Mouse (Mus musculus) kidney, embryonic 16.5 days (tissue): Measurements from ENCODE around the gene Fscn2. TPM values are rescaled to one million over a fixed set of nuclear protein-coding genes. Genes with fewer than 3 reads are reported as not detected.
A peak's percentile ranks its signal among the peaks of the same experiment; 100 is the strongest.

Source experiments
- microRNA-seq: library from miRNA; unstranded; fragments of <30 nt; microRNA quantifications from one replicate; pipeline ENCODE4, GENCODE M21; 2016
- polyA plus RNA-seq: library from polyadenylated mRNA; unstranded; fragments of >200 nt; fragmentation: Nextera tagmentation; extraction: Ambion mirVana; gene quantifications from 2 replicates; pipeline ENCODE4 v1.2.1, GENCODE M21; 2015

The Fscn2 gene
- polyA plus RNA-seq, 1 experiment from 2014 or later = 0.82 TPM

Small RNAs within 50 kb of the gene (microRNA-seq; reads per million reads assigned to microRNA genes)
- not detected for gene Gm23419
- 1.6 reads per million, percentile 3 among the genes with 10 or more reads in this experiment for gene Mir6935

Other genes with a start within 250 kb of the Fscn2 start
- 132 and 133 TPM in 2 replicates for gene Slc38a10, start 210.2 kb upstream of the Fscn2 start, polyA plus RNA-seq
- 13.2 and 14.2 TPM in 2 replicates for gene Bahcc1, start 128.6 kb upstream of the Fscn2 start, polyA plus RNA-seq
- gene Actg1, start 13.0 kb upstream of the Fscn2 start, polyA plus RNA-seq = 2,803 and 2,860 TPM in 2 replicates
- 42.3 and 44.8 TPM in 2 replicates for gene Faap100, start 17.2 kb downstream of the Fscn2 start, polyA plus RNA-seq
- 34.1 and 34.4 TPM in 2 replicates for gene Nploc4, start 76.2 kb downstream of the Fscn2 start, polyA plus RNA-seq
- not detected in 2 replicates for gene Tspan10, start 81.1 kb downstream of the Fscn2 start, polyA plus RNA-seq
- 0.39 and 0.45 TPM in 2 replicates for gene Pde6g, start 92.0 kb downstream of the Fscn2 start, polyA plus RNA-seq
- 15.4 and 15.9 TPM in 2 replicates for gene Oxld1, start 96.5 kb downstream of the Fscn2 start, polyA plus RNA-seq
- gene Ccdc137, start 96.6 kb downstream of the Fscn2 start, polyA plus RNA-seq = 40.6 and 43.9 TPM in 2 replicates
- gene Arl16, start 106.1 kb downstream of the Fscn2 start, polyA plus RNA-seq = 46.5 and 50.4 TPM in 2 replicates
- gene Mrpl12, start 123.1 kb downstream of the Fscn2 start, polyA plus RNA-seq = 176 and 177 TPM in 2 replicates
- 120 and 123 TPM in 2 replicates for gene Slc25a10, start 130.3 kb downstream of the Fscn2 start, polyA plus RNA-seq
- 4.7 and 5.5 TPM in 2 replicates for gene Gcgr, start 169.2 kb downstream of the Fscn2 start, polyA plus RNA-seq
- gene Mcrip1, start 188.2 kb downstream of the Fscn2 start, polyA plus RNA-seq = 218 and 232 TPM in 2 replicates
- gene Ppp1r27, start 189.6 kb downstream of the Fscn2 start, polyA plus RNA-seq = 0.55 and 0.57 TPM in 2 replicates
- 843 and 914 TPM in 2 replicates for gene P4hb, start 211.7 kb downstream of the Fscn2 start, polyA plus RNA-seq
- 696 and 712 TPM in 2 replicates for gene Arhgdia, start 220.1 kb downstream of the Fscn2 start, polyA plus RNA-seq
- 92.2 and 372 TPM in 2 replicates for gene Alyref, start 236.8 kb downstream of the Fscn2 start, polyA plus RNA-seq
- 195 and 197 TPM in 2 replicates for gene Anapc11, start 236.9 kb downstream of the Fscn2 start, polyA plus RNA-seq
- gene Npb, start 246.9 kb downstream of the Fscn2 start, polyA plus RNA-seq = 27.7 and 33.8 TPM in 2 replicates